Mouse (Mus musculus) forebrain, postnatal 0 days (tissue): ENCODE measurements at regions not wholly inside any gene's neighbourhood (a gene's known extent, or its start where the extent isn't known, plus 50 kb on each side); places are given as distances from the start of the nearest gene placed in this dataset.

ENCODE experiments used
- ATAC-seq: fragments of 200-750 bp; cut with Nextera tagmentation; 2 replicates; pipeline ENCODE4 v1.8.0; 2017; ENCODE audit warnings: mild to moderate bottlenecking, moderate library complexity
- DNase-seq: peaks from one replicate; pipeline ENCODE4 v3.0.0-alpha.2; 2015
- H3K27ac ChIP-seq: fragments of 300-500 bp; sonication (generic); 2 replicates; pipeline ENCODE4 v1.5.1; 2014; ENCODE audit warnings: low read depth, mild to moderate bottlenecking, antibody characterized with exemption, low read length, moderate library complexity, mixed read lengths
- H3K27me3 ChIP-seq: fragments of 300-500 bp; sonication (generic); 2 replicates; pipeline ENCODE4 v1.6.1; 2014; ENCODE audit warnings: mild to moderate bottlenecking, low read length, mixed read lengths; ENCODE audit not compliant: insufficient read depth
- H3K36me3 ChIP-seq: fragments of 300-500 bp; sonication (generic); 2 replicates; pipeline ENCODE4 v1.6.1; 2014; ENCODE audit warnings: mild to moderate bottlenecking, moderate library complexity; ENCODE audit not compliant: insufficient read depth
- H3K4me1 ChIP-seq: fragments of 300-500 bp; sonication (generic); 2 replicates; pipeline ENCODE4 v1.6.1; 2014; ENCODE audit warnings: antibody characterized with exemption; ENCODE audit not compliant: insufficient read depth
- H3K4me2 ChIP-seq: fragments of 300-500 bp; sonication (generic); 2 replicates; pipeline ENCODE4 v1.6.1; 2014; ENCODE audit warnings: low read depth, mild to moderate bottlenecking, moderate library complexity
- H3K4me3 ChIP-seq: fragments of 300-500 bp; sonication (generic); 2 replicates; pipeline ENCODE4 v1.5.1; 2014; ENCODE audit warnings: low read depth, low read length, mixed read lengths
- H3K9ac ChIP-seq: fragments of 300-500 bp; sonication (generic); 2 replicates; pipeline ENCODE4 v1.6.1; 2014; ENCODE audit warnings: mild to moderate bottlenecking
- H3K9me3 ChIP-seq: fragments of 300-500 bp; sonication (generic); 2 replicates; pipeline ENCODE4 v1.6.1; 2016; ENCODE audit warnings: low read length
- CTCF ChIP-seq: sonication (generic); IDR thresholded peaks from 2 replicates; pipeline ENCODE4 v1.5.1; 2016; ENCODE audit warnings: antibody characterized with exemption, control low read depth, low read depth
- WGBS: fragments of 180-500 bp; shearing (Covaris S2); extraction: QIAGEN DNeasy Blood & Tissue Kit; methylation state at CpG from one replicate; pipeline ENCODE4 v1.1.7; 2014; 5-methylcytosine and 5-hydroxymethylcytosine counted together

GRCm38 (mm10) chr17:15267721-15268120 is 109.0 kb downstream of the Dll1 start:
- no peak overlapping the region for H3K27ac ChIP-seq
- H3K27me3 ChIP-seq, result no peaks in the 10 kb centered on the region
- no peaks in the 10 kb centered on the region for H3K4me1 ChIP-seq
- no peak for TF ChIP-seq CTCF
- ATAC-seq (no peak), DNase-seq (no peak)
- H3K9ac ChIP-seq, result no peak overlapping the region
- H3K9me3 ChIP-seq, result no peaks in the 10 kb centered on the region
- no peak overlapping the region for H3K4me2 ChIP-seq
- H3K4me3 ChIP-seq, result no peak overlapping the region
- WGBS, result 60% methylated on average over 7 of the region's 7 CpGs
- no peaks in the 10 kb centered on the region for H3K36me3 ChIP-seq

GRCm38 (mm10) chr17:15259427-15260101 is 117.1 kb downstream of the Dll1 start:
- no peaks in the 10 kb centered on the region for H3K9me3 ChIP-seq
- H3K9ac ChIP-seq, result no peak overlapping the region
- no peaks in the 10 kb centered on the region for H3K36me3 ChIP-seq
- no peak for DNase-seq
- no peak overlapping the region for H3K4me2 ChIP-seq
- H3K4me3 ChIP-seq, result no peak overlapping the region
- H3K27ac ChIP-seq, result no peak overlapping the region
- no peaks in the 10 kb centered on the region for H3K4me1 ChIP-seq
- 0 out of 2 replicates have a peak, but pooled peaks have one; percentile 14 for ATAC-seq
- H3K27me3 ChIP-seq, result no peaks in the 10 kb centered on the region
- 54% methylated on average over 11 of the region's 11 CpGs for WGBS
- no peak for TF ChIP-seq CTCF

- Histone ChIP-seq H3K27ac (no peak overlapping the region), H3K4me2 (no peak overlapping the region), H3K4me3 (no peak overlapping the region), H3K36me3 (no peaks in the 10 kb centered on the region), H3K9me3 (no peaks in the 10 kb centered on the region), H3K4me1 (no peaks in the 10 kb centered on the region), H3K27me3 (no peaks in the 10 kb centered on the region), H3K9ac (no peak overlapping the region)
- DNase-seq (no peak), ATAC-seq (no peak)
- TF ChIP-seq CTCF, result no peak
- WGBS, result 93% methylated on average over 2 of the region's 2 CpGs
Observed at GRCm38 (mm10) chr17:15255874-15256273, 120.8 kb downstream of the Dll1 start.

- no peak overlapping the region for H3K4me3 ChIP-seq
- 95% methylated on average over 4 of the region's 4 CpGs for WGBS
- no peak for DNase-seq
- H3K27me3 ChIP-seq, result no peaks in the 10 kb centered on the region
- no peak overlapping the region for H3K4me2 ChIP-seq
- no peaks in the 10 kb centered on the region for H3K9me3 ChIP-seq
- no peak overlapping the region for H3K27ac ChIP-seq
- no peak for TF ChIP-seq CTCF
- H3K9ac ChIP-seq, result no peak overlapping the region
- no peak for ATAC-seq
- H3K36me3 ChIP-seq, result no peaks in the 10 kb centered on the region
- no peaks in the 10 kb centered on the region for H3K4me1 ChIP-seq
Observed at GRCm38 (mm10) chr17:15253785-15254184, 122.9 kb downstream of the Dll1 start.

- 94% methylated on average over 1 of the region's 1 CpGs for WGBS
- Histone ChIP-seq H3K27me3 (no peaks in the 10 kb centered on the region), H3K36me3 (no peaks in the 10 kb centered on the region), H3K4me3 (no peak overlapping the region), H3K4me2 (no peak overlapping the region), H3K4me1 (no peaks in the 10 kb centered on the region), H3K9me3 (no peaks in the 10 kb centered on the region), H3K9ac (no peak overlapping the region), H3K27ac (no peak overlapping the region)
- DNase-seq (no peak), ATAC-seq (no peak)
- no peak for TF ChIP-seq CTCF
Observed at GRCm38 (mm10) chr17:15253271-15253670, 123.4 kb downstream of the Dll1 start.

- DNase-seq, result no peak
- Histone ChIP-seq H3K9me3 (no peaks in the 10 kb centered on the region), H3K4me1 (peaks cover 5% of the 10 kb centered on the region; the same call in 1 of the 2 replicates), H3K9ac (no peak overlapping the region), H3K27me3 (no peaks in the 10 kb centered on the region), H3K36me3 (no peaks in the 10 kb centered on the region), H3K27ac (no peak overlapping the region), H3K4me2 (no peak overlapping the region), H3K4me3 (no peak overlapping the region)
- WGBS, result 37% methylated on average over 2 of the region's 2 CpGs
- ATAC-seq, result no peak
- no peak for TF ChIP-seq CTCF
Observed at GRCm38 (mm10) chr17:15252187-15252586, 124.5 kb downstream of the Dll1 start.

- DNase-seq, result no peak
- Histone ChIP-seq H3K27me3 (no peaks in the 10 kb centered on the region), H3K9ac (no peak overlapping the region), H3K9me3 (no peaks in the 10 kb centered on the region), H3K4me1 (peaks cover 5% of the 10 kb centered on the region; the same call in 1 of the 2 replicates), H3K4me2 (no peak overlapping the region), H3K4me3 (no peak overlapping the region), H3K27ac (no peak overlapping the region), H3K36me3 (no peaks in the 10 kb centered on the region)
- no peak for TF ChIP-seq CTCF
- WGBS, result 88% methylated on average over 1 of the region's 1 CpGs
- no peak for ATAC-seq
Observed at GRCm38 (mm10) chr17:15251641-15252040, 125.0 kb downstream of the Dll1 start.
